Mouse (Mus musculus) hindbrain, postnatal 0 days (tissue): ENCODE data around the gene Zfp658. TPM values are rescaled to one million over a fixed set of nuclear protein-coding genes. Genes with fewer than 3 reads are reported as not detected.

Source experiments
- ATAC-seq: fragments of 200-750 bp; cut with Nextera tagmentation; 2 replicates; pipeline ENCODE4 v1.8.0; 2017; ENCODE audit warnings: mild to moderate bottlenecking, moderate TSS enrichment, moderate library complexity
- DNase-seq: peaks from one replicate; pipeline ENCODE4 v3.0.0-alpha.2; 2015; ENCODE audit warnings: low spot score
- H3K27ac ChIP-seq: fragments of 300-500 bp; sonication (generic); 2 replicates; pipeline ENCODE4 v1.5.1; 2014; ENCODE audit warnings: mild to moderate bottlenecking
- H3K27me3 ChIP-seq: fragments of 300-500 bp; sonication (generic); 2 replicates; pipeline ENCODE4 v1.6.1; 2014; ENCODE audit warnings: low read length, mixed read lengths; ENCODE audit not compliant: insufficient read depth
- H3K36me3 ChIP-seq: fragments of 300-500 bp; sonication (generic); 2 replicates; pipeline ENCODE4 v1.6.1; 2014; ENCODE audit warnings: low read length, mixed read lengths; ENCODE audit not compliant: insufficient read depth
- H3K4me1 ChIP-seq: fragments of 300-500 bp; sonication (generic); 2 replicates; pipeline ENCODE4 v1.6.1; 2014; ENCODE audit warnings: antibody characterized with exemption, low read length, mixed read lengths; ENCODE audit not compliant: insufficient read depth
- H3K4me2 ChIP-seq: fragments of 300-500 bp; sonication (generic); 2 replicates; pipeline ENCODE4 v1.6.1; 2014; ENCODE audit warnings: low read depth, mild to moderate bottlenecking, low read length, moderate library complexity, mixed read lengths
- H3K4me3 ChIP-seq: fragments of 300-500 bp; sonication (generic); 2 replicates; pipeline ENCODE4 v1.5.1; 2014; ENCODE audit warnings: low read length
- H3K9ac ChIP-seq: fragments of 300-500 bp; sonication (generic); replicated peaks from 2 replicates; pipeline ENCODE4 v1.6.1; 2014; ENCODE audit warnings: mild to moderate bottlenecking, low read length, moderate library complexity, mixed read lengths
- H3K9me3 ChIP-seq: fragments of 300-500 bp; sonication (generic); 2 replicates; pipeline ENCODE4 v1.6.1; 2016; ENCODE audit warnings: low read length, mixed read lengths
- CTCF ChIP-seq: IDR thresholded peaks from 2 replicates; pipeline ENCODE4 v1.5.1; 2016; ENCODE audit warnings: antibody characterized with exemption, control low read depth, low read depth
- WGBS: fragments of 180-500 bp; shearing (Covaris S2); extraction: QIAGEN DNeasy Blood & Tissue Kit; methylation state at CpG from one replicate; pipeline ENCODE4 v1.1.7; 2014; 5-methylcytosine and 5-hydroxymethylcytosine counted together
- polyA plus RNA-seq: library from polyadenylated mRNA; unstranded; fragments of >200 nt; fragmentation: Nextera tagmentation; extraction: Ambion mirVana; gene quantifications from 2 replicates; pipeline ENCODE4 v1.2.1, GENCODE M21; 2015
- total RNA-seq: library from RNA; depleted of rRNA; stranded (reverse); fragments of >200 nt; gene quantifications from 2 replicates; pipeline ENCODE4 v1.2.3, GENCODE M21; 2014

The Zfp658 gene
- total and polyA plus RNA-seq, 2 experiments from 2014 or later: 2.5 to 8.3 TPM

GRCm38 (mm10) chr7:43532936-43533505, 29.0 kb upstream of the Zfp658 start:
- H3K36me3 ChIP-seq: no peaks in the 10 kb centered on the region
- no peaks in the 10 kb centered on the region for H3K4me1 ChIP-seq
- H3K4me3 ChIP-seq: no peak overlapping the region
- TF ChIP-seq CTCF: no peak
- DNase-seq (no peak), ATAC-seq (no peak)
- H3K27me3 ChIP-seq: no peaks in the 10 kb centered on the region
- WGBS: 89% methylated on average over 9 of the region's 9 CpGs
- no peak overlapping the region for H3K4me2 ChIP-seq
- no peak overlapping the region for H3K27ac ChIP-seq
- H3K9me3 ChIP-seq: no peaks in the 10 kb centered on the region
- H3K9ac ChIP-seq: no peak overlapping the region

- Histone ChIP-seq H3K9me3 (no peaks in the 10 kb centered on the region), H3K36me3 (no peaks in the 10 kb centered on the region), H3K27me3 (no peaks in the 10 kb centered on the region), H3K9ac (no peak overlapping the region), H3K4me1 (no peaks in the 10 kb centered on the region), H3K4me3 (no peak overlapping the region), H3K4me2 (no peak overlapping the region), H3K27ac (no peak overlapping the region)
- no peak for TF ChIP-seq CTCF
- WGBS: 72% methylated on average over 4 of the region's 4 CpGs
- no peak for ATAC-seq
- DNase-seq: no peak
Observed at GRCm38 (mm10) chr7:43538524-43538923, 23.5 kb upstream of the Zfp658 start.

GRCm38 (mm10) chr7:43544225-43544977, 17.7 kb upstream of the Zfp658 start, which contains the start of gene Cd33:
Gene Cd33 (minus strand): TSS chr7:43544428.
- ATAC-seq (no peak), DNase-seq (no peak)
- H3K27me3 ChIP-seq: no peaks in the 10 kb centered on the region
- H3K4me3 ChIP-seq: no peak within 1 kb of the TSS
- no peaks in the 10 kb centered on the region for H3K4me1 ChIP-seq
- H3K36me3 ChIP-seq: no peaks in the 10 kb centered on the region
- H3K9me3 ChIP-seq: no peaks in the 10 kb centered on the region
- no peak within 1 kb of the TSS for H3K4me2 ChIP-seq
- no peak within 1 kb of the TSS for H3K9ac ChIP-seq
- 76% methylated on average over 7 of the region's 7 CpGs for whole genome bisulfite sequencing
- H3K27ac ChIP-seq: no peak within 1 kb of the TSS
- no peak for TF ChIP-seq CTCF

DNA sequence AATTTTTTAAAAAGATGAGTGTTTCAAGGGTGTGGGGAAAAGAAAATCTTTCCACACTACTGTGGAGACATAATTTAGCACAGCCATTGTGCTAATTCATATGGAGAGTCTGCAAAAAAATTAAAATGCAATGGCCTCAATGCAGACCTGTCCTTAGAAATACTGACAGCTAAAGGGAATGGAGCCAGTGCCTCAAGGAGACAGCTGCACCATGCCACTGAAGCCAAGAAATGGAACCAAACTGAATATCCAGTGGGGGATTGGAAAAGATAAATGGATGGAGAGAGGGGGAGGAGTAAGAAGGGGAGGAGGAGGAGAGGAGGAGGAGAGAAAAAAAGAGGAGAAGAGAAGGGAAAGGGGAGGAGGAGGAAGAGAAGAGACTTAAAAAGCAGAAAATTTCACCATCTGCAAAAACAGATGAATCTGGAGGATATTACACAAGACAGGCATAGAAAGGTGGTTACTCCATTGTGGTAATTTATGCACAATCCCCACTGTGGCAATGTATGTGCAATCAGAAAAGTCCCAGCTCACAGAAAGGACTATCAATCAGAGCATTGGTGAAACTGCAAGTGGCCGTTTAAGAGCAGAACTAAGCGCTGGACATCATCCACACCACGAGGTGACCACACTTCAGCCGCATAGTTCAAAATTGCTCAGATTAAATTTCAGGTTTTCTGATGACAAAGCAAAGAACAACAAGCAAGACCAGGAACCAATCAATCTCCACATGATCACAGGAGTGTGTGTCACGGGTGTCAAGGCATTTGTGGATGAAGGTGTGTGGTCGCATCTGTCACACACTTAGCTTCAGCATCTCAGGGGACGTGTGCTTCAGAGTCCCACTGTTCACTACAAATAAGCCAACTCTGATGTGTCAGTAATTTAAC, 16.2 kb upstream of the Zfp658 start:
- H3K27me3 ChIP-seq: no peaks in the 10 kb centered on the region
- 66% methylated on average over 7 of the region's 7 CpGs for WGBS
- peak; percentile 8 for DNase-seq
- no peak overlapping the region for H3K4me2 ChIP-seq
- H3K36me3 ChIP-seq: no peaks in the 10 kb centered on the region
- H3K4me1 ChIP-seq: no peaks in the 10 kb centered on the region
- no peak for TF ChIP-seq CTCF
- H3K9me3 ChIP-seq: no peaks in the 10 kb centered on the region
- ATAC-seq: no peak
- no peak overlapping the region for H3K9ac ChIP-seq
- no peak overlapping the region for H3K27ac ChIP-seq
- no peak overlapping the region for H3K4me3 ChIP-seq

DNA sequence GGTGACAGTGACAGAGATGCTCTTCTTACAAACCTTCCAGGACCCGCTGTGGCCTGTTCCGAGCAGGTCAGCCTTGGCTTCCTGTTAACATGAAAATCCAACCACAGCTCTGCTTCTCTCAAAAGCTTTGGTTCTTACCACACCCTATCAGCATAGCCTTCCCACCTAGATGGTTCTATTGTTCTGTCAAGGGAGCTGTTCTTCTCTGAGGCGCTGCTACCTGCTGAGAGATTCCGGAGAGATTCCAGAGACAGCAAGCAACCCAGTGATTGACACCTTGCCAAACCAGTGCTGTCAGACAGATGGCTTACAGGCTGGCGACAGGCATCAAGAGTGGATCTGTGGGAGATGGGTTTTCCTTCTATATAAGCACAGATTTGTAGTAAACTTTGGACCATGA, 14.4 kb upstream of the Zfp658 start:
- no peak for TF ChIP-seq CTCF
- DNase-seq: no peak
- H3K9ac ChIP-seq: no peak overlapping the region
- no peaks in the 10 kb centered on the region for H3K9me3 ChIP-seq
- H3K4me2 ChIP-seq: no peak overlapping the region
- H3K4me1 ChIP-seq: no peaks in the 10 kb centered on the region
- no peak overlapping the region for H3K27ac ChIP-seq
- H3K4me3 ChIP-seq: no peak overlapping the region
- H3K36me3 ChIP-seq: no peaks in the 10 kb centered on the region
- H3K27me3 ChIP-seq: no peaks in the 10 kb centered on the region
- 38% methylated on average over 5 of the region's 5 CpGs for WGBS
- ATAC-seq: no peak

- 80% methylated on average over 4 of the region's 4 CpGs for WGBS
- ATAC-seq (no peak), DNase-seq (no peak)
- Histone ChIP-seq H3K9me3 (no peaks in the 10 kb centered on the region), H3K4me1 (no peaks in the 10 kb centered on the region), H3K4me2 (no peak overlapping the region), H3K27me3 (no peaks in the 10 kb centered on the region), H3K27ac (no peak overlapping the region), H3K9ac (no peak overlapping the region), H3K36me3 (no peaks in the 10 kb centered on the region), H3K4me3 (no peak overlapping the region)
- TF ChIP-seq CTCF: no peak
Observed at GRCm38 (mm10) chr7:43548206-43548605, 13.8 kb upstream of the Zfp658 start.
